Mouse (Mus musculus) E14TG2a.4 (cell line): ENCODE results near the gene Ralgps1.

ENCODE experiments used
- CTCF ChIP-seq: conservative IDR thresholded peaks from 2 replicates; pipeline ENCODE4 v1.5.1; 2014; ENCODE audit warnings: low read length
- NANOG ChIP-seq: IDR thresholded peaks from 2 replicates; pipeline ENCODE4 v1.6.1; 2014; ENCODE audit warnings: borderline replicate concordance, low read length, mixed read lengths
- POU5F1 ChIP-seq: IDR thresholded peaks from 2 replicates; pipeline ENCODE4 v1.6.1; 2014; ENCODE audit warnings: low read length, borderline replicate concordance

DNA sequence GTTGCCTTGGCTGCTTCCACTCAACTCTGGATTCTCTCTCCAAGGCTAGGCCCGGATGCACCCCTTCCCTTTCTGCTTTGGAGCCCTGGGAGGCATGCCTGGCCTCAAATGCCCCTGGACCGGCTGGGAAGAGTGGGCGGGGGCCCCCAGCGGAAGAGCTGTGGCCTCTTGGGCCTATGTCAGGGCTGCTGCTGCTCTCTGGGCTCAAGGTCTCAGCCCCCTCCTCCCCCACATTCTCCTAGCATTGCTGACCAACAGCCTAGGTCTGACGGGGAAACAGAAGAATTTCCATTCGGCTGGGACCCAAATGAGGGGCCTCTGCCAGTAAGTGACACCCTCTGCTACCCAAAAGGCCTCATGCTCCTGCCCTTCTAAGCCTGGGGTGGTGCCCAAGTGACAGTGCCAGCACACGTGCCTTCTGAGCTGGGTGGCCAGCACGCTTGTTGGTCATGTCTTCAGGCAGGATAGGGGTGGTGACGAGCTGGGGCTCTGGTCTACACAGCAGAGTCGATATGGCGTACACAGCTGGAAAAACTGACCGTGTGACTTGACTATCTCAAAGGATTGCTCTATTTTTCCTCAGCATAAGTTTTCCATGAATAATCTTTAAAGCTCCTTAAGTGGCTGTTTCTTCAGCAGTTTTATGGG, 210.8 kb downstream of the Ralgps1 start:
- no peak for TF ChIP-seq CTCF
- TF ChIP-seq POU5F1 = no peak
- TF ChIP-seq NANOG = no peak
